Mouse (Mus musculus) small intestine, adult 2 months (tissue): ENCODE results near the gene Arl15.

ENCODE experiments used
- CTCF ChIP-seq: fragments of 200-500 bp; IDR thresholded peaks from 2 replicates; pipeline ENCODE4 v1.5.1; 2012; ENCODE audit warnings: low read depth, mild to moderate bottlenecking, control low read depth, inconsistent platforms, low read length, moderate library complexity, mixed read lengths; ENCODE audit not compliant: insufficient replicate concordance, insufficient read length; ENCODE audit errors: extremely low read depth
- POLR2A ChIP-seq: fragments of 200-500 bp; IDR thresholded peaks from 2 replicates; pipeline ENCODE4 v1.6.1; 2012; ENCODE audit warnings: low read depth, mild to moderate bottlenecking, control low read depth, inconsistent platforms, low read length, moderate library complexity

DNA sequence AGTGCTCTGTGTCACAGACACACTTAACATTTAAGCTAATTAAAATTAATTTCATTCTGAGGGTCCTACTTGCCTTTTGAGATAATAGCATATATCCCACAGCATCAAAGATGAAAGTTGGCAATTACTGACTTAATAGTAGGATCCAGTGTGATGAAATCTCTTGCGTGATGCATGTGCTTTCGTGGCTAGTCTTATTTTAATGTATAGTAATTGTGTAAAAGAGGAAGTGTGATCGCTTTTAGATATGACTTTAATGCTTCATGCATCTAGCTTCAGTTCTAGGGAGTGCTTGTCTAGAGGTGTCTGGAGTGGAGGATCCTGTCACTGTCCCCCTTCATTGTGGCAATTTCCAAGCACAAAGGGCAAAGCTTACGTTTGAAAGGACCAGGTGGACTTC, 163.1 kb downstream of the Arl15 start:
- TF ChIP-seq CTCF (no peak), POLR2A (no peak)
